Mouse (Mus musculus): ENCODE data around the gene Sel1l2. TPM values are rescaled to one million over a fixed set of nuclear protein-coding genes. Genes with fewer than 3 reads are reported as not detected.
A peak's percentile ranks its signal among the peaks of the same experiment; 100 is the strongest.

Sel1l2 gene
- not detected for total RNA-seq (2021)

DNA sequence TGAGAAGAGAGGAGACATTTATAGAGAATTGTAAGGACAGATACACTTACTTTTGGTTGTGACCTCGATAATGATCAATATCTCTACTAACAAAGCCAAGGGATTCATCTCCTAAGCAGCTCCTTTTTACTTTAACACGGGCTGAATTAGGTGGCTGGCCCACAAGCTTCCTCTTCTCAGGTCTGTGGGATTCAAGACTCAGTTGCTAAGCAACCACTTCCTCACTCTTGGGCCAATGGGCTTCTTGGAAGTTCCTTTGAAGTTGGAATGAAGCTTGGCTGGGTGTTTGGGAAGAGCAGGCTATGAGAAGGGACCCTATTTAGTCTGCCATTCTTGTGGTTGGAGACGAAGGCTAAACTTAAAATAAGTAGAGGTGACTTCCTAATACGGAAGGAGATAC is at the start of gene Sel1l2:
Gene Sel1l2, minus strand, starts transcription at position 182 of the 400 bp plus-strand sequence.
- no peak for DNase-seq

- no peak for DNase-seq
These were observed 49.6 kb upstream of the Sel1l2 start for GRCm38 (mm10) chr2:140439081-140439480.

DNA sequence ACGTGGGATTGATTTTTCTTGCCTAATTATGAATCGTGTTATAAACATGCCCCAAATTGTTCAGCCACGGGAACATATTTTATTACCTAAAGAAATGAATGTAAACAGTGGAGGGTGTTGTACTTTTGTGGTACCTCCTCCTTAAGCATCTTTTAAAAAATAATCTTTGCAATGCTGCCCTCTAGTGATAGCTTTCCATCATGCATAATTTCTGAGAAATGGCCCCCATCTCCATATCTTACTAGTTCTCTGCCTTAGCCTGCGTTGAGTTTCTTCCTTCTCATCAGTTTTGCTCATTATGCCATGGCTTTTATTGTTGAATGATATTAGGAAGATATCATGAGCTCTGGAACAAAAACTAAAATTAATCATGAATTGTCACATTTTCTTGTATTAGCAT is 37.8 kb upstream of the Sel1l2 start:
- no peak for DNase-seq

- DNase-seq, result no peak
These were observed 36.3 kb upstream of the Sel1l2 start for GRCm38 (mm10) chr2:140425844-140426243.

- peak; percentile 40 for DNase-seq
These were observed 6.3 kb upstream of the Sel1l2 start for GRCm38 (mm10) chr2:140395744-140396231.

DNA sequence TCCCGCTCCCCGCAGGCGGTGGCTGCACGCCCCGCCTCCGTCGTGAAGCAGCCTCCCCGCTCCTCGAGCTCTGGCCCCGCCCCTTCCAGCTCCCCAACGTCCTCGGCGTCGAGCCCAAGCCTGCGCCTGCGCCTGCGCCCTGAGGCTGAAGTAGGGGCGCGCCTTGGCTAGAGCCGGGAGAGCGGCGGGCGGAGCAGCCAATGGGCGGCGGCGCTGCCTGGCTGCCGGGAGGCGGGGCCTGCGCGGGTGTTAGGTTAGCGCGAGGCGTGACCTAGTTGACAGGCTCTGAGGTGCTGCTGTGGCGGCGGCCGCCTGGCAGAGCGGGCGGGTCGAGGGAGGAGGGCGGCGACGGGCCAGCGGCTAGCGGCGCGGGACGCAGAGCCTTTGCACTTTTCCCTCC is 5.7 kb upstream of the Sel1l2 start, which contains the start of gene Macrod2:
Gene Macrod2, plus strand, starts transcription at position 131 of the 400 bp plus-strand sequence.
- peak; percentile 99 for DNase-seq

DNA sequence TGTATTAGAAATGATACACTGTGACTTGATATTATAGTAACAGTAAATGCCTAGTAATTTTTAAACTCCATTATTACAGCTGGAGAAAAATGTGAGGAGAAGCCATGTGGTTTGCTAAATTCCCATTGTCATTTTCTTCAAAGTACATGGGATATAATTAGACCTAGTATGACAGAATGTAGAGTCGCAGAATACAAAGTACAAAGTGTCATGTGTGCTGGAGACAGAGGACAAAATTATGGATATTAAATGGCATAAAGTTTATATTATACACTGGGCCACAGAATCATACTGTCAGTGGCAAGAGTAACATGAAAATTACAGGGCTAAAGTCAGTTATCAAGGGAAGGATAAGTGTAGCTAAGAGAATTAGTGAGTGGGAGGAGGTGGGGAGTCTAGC is 24.7 kb downstream of the Sel1l2 start:
- no peak for DNase-seq

- DNase-seq, result no peak
These were observed 29.6 kb downstream of the Sel1l2 start for GRCm38 (mm10) chr2:140359905-140360304.

GRCm38 (mm10) chr2:140342394-140342793 is 47.1 kb downstream of the Sel1l2 start:
- no peak for DNase-seq

GRCm38 (mm10) chr2:140330508-140331306 is 58.8 kb downstream of the Sel1l2 start:
- DNase-seq, result no peak

- DNase-seq, result no peak
These were observed 86.4 kb downstream of the Sel1l2 start for GRCm38 (mm10) chr2:140302976-140303708.

DNA sequence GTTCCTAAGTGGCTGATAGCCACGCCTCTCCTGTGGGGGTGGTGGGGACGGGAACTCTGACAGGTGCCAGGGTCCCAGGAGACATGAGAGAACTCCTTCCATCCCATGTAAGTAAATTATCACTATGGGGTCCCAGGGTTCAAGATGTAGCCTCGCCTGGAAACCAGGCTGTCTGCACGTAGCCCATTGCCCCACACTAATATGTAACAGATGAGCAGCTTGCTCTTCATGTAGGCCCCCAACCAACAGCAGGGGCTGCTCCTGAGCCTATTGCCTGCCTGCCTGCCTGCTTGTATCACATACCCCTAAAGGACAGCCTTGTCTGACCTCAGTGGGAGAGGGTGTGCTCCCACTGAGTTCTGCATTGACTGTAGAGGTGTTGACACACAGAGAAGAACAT is 92.4 kb downstream of the Sel1l2 start:
- DNase-seq, result no peak

DNA sequence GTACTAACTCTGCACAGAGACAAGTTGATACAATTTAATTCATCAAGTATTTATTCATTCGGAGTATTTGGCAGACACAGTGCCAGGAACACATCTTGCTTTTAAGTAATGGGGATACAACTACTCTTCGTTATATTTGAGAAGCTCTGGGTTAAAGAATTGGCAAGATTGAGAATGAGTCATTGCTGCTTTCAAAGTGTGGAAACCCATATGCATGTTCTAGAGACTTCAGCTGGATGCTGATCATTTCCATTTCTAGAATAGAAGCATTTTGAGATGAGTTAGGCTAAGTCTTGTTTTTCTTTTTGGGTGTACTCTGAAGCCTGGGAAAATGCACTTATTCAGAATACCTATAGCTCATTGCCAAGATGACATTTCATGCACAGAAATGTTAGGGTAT is 95.7 kb downstream of the Sel1l2 start:
- DNase-seq, result no peak

DNA sequence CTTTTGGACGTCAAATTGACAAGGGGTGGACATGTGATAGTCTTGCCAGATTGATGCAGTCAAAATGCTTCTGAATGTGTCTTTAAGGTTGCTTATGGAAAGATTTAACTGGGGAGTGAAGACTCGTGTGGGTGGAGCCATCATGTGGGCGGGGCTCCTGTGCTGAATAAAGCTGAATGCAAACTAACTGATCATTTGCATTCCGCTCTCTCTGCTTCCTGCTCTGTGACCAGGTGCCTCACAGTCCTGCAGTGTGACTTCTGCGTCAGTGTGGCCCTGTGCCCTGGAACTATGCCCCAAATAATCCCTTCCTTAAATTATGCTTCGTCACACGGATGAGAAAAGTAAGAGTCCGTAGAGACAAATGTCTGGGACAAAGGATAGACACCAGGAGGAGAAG is 108.7 kb downstream of the Sel1l2 start:
- no peak for DNase-seq

- no peak for DNase-seq
These were observed 133.8 kb downstream of the Sel1l2 start for GRCm38 (mm10) chr2:140255595-140256141.

DNA sequence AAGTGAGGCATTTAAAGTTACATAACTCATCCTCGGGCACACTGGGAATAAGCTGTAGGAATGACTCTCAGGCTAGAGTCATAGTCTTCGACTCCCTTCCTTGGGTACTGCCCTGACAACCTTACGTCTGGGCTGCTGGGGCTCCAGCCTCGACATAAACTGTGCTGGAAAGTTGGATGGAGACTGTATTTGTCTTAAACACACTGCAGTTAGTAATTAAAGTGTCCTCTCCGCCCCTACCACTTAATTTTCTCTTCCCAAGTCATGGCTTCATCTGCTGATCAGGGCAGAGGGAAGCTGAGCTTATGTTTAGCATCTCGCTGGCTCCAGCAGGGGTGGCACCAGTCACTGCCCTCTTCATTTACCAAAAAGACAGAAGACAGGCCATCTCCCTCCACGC is 135.2 kb downstream of the Sel1l2 start:
- DNase-seq, result no peak

DNA sequence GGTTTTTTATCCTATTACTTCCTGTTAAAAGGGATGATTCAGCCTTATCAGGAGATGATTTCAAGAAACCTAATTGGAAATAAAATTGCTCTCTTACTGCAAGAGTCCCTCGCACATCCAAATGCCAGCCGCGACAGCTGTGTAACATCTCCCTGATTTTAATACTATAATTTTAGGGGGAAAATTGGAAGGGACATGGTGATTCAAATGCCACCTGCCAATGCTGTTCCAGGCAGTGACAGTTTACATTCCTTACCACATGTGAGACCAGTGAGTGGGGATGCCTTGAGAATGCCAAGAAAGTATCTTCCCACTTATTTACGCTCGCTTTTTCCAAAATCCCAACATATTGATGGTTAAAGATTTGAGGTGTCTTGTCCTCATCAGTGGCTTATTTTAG is 146.4 kb downstream of the Sel1l2 start:
- no peak for DNase-seq

GRCm38 (mm10) chr2:140242398-140242797 is 147.1 kb downstream of the Sel1l2 start:
- no peak for DNase-seq

DNA sequence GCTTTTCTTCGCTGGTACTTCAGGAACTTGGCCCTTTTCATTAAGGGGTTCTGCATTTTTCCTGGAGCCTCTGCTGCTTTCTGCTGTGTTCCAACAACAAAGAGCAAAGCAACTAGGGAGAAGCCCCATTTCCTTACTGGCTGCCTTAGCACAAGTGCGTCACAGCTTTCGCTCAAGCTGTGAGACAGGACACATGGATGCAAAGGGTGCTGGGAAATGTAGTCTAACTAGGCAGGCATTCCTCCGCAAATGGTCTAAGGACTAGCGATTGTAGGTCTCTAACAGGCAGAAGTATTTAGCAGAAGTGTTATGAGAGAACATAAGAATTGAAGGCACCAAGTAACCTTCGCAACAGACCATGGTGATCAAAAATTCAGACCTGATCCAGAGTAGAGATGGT is 152.3 kb downstream of the Sel1l2 start:
- DNase-seq, result no peak

DNA sequence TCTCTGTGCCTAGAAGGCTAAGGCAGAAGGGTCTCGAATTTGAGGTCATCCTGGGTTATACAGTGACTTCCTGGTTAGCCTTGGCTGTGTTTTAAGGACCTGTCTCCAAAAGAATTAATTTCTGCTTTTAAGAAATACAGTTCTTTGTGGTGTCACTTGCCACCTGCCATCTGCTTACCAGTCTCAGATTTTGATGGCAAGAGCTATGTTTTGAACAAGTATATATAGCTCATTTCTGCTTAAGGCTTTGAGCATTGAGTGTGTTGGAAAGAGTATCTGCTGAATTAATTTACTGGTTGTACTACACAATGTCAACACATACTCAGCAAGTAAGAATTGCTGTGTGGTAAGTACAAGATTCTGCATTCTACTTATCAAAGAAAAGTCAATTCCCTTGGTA is 159.2 kb downstream of the Sel1l2 start:
- DNase-seq, result no peak

GRCm38 (mm10) chr2:140220325-140220724 is 169.2 kb downstream of the Sel1l2 start:
- no peak for DNase-seq

DNA sequence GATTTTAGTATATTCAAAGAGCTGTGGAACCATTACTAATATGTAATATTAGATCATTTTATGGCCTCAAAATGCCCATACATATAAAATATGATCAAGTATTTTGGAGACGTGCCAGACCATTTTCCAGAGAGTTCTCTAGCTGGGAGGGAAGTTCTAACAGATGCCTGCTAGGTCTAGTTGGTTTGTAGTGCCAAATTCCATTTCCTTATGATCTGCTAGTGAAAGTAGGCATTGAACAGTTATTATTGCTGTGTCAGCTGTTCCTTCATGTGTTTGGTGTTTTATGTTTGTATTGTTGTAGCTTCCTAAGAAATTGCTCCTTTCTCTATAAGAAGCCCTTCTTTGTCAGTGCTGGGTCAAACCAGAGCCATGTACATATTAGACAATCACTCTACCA is 173.5 kb downstream of the Sel1l2 start:
- DNase-seq, result no peak

DNA sequence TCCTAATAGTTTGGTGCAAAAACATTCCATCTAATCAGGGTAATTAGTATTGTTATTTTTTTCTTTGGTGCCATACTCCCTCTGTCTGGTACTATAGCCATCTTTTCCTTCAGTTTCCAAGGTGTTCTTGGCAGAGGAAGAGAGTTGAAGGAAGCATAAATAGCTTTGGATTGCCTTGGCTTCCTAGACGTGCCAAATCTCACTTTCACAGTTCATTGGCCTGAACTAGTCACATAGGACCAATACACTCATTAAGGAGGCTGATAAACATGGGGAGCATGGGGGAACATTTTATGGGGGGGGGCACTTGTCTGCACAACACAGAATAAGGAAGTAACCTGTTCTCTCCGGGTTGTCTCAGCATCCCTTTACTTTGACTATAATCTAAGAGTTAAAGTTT is 174.1 kb downstream of the Sel1l2 start:
- DNase-seq, result no peak
